Mouse (Mus musculus) spleen, postnatal 14 days (tissue): ENCODE results near the gene Pcca.

Experiments used
- DNase-seq, 2 experiments: peaks; one replicate each; pipeline ENCODE4 v3.0.0; 2021 to 2022; ENCODE audit warnings: low spot score in 2 of 2

The Pcca gene

DNA sequence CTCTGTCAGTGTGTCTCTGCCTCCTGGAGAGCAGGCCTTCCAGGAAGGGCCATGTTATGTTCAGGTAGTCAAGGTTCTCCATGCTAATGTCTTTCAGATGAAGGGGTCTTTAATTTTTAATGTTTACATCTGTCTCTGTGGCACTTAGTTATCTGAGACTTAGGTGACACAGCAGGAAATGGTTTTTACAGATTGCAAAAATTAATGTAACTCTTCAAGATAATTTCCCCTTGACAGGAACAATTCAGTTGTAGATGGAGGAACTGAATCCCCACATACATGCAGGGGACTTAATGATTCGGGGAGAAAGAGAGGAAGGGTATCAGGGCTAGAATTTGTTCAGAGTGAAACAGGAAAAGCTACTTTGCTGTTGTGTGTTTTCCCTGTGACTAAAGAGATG, 353.2 kb downstream of the Pcca start:
- DNase-seq = no peak

DNA sequence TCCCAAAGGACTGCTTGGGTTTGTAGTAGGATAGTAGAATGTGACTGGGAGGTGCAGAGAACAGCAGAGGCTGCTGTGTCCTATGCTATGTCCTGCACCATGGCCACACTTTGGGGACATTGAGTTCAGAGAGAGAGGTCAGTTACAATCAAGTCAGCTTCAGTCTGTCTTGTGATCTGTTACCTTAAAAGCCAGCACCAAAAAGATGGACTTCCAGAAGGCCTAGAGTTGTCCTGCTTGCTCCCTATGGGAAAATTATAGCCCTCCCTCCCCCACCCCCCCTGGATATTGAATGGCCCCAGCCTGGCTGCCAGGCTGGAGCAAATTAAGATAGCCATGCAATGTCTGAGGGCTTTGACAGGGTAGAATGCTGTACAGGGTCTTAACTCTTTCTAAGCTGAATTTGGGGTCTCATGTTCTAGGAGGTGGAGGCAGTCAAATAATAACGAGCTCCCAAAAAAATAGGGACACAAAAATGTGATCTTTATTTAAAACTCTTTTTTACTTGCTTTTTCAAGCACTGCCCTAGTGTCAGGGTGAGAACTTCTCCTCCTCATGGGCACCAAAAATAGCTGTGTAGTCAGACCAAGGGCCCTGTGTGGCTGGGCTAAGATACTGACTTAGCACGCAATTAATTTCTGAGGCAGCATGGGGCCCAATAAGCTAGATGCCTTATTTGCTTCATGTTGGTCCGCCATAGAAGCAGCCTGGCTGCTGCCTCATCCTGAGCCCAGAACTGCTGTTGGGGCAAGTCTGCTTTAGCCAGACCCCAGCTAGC, 353.8 kb downstream of the Pcca start:
- DNase-seq = no peak

DNA sequence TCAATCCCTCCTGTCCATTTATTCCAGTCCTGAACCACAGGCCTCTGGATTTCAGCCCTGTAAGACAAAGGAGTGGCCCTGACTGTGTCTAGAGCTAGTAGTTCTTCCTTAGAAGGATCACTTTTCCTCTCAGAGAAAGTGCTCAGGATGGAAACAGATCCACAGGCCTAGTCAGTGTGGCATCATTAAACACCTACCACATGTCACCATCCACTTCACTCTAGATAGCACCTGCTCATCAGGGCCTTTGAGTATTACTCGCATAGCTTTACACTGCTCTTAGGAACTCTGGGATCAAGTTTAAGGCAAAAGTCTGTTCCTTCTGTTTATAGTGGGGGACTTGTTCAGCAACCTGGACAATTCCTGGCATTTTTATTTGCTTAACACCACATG, 354.4 kb downstream of the Pcca start:
- DNase-seq = no peak

DNA sequence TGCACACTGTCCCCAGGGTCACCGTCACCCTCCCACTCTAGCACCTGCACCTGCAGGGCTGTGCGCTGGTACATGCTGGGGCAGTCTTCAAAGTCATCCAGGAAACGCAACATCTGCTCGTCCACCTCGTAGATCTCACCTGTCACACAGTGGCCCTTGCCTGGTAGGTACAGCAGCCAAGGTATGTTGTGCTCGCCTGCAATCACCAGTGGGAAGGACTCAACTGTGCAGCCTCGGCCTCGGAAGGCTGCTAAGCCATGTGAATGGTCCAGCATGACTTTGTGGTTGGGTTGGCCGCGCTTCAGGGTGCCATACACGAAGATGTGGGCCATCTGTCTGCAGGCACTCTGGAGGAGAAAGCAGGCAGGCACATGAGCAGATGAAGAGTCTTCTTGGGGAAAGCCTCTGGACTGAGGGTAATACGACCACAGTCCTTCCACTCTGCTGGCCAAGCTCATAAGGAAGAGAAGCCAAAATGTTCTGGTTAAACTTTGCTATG, 357.4 kb downstream of the Pcca start:
- no peak for DNase-seq

DNA sequence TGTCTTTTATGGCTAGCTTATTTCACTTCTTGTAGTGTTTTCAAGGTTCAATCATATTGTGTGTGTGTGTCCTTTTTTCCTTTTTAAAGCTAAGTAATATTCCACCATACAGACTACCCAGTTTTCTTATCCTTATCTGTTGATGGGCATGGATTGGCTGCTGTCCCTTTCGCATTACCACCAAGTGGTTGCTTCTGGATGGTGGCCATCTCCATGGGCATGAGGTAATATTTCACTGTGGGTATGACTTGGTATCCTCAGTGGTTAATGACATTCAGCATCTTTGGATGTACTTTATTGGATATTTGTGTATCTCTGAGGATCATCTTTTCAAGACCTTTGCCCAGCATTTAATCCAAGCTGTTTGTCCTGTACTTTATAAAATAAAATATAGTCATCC, 362.0 kb downstream of the Pcca start:
- DNase-seq = no peak

DNA sequence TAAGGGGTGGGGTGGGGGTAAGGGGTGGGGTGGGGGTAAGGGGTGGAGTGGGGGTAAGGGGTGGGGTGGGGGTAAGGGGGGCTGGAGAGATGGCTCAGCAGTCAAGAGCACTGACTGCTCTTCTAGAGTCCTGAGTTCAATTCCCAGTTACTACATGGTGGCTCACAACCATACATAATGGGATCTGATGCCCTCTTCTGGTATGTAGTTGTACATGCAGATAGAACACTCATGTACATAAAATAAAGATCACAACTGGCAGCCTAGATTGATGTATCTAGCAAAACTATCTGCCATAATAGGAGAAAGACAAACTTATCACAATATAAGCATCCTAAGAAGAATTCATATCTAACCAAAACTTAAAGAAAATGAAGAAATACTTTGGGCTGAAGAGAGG, 364.4 kb downstream of the Pcca start:
- no peak for DNase-seq

DNA sequence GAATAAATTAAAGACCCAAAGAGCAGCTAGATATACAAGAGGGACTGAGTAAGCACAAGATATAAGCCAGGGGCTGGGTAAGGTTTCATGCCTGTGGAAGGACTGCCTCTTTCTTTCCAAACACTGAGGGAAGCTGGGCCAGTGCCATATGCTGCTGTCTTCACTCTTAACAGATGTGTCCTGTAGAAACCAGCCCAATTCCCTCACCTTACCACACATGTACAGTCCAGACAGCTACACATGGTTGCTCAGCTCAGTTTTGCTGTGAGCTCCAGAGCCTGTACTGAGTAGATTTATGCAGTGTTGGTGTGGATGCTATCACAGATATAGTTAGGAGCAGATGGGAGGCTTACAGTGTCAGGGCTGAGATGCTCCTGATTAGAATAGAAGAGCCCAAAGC, 366.6 kb downstream of the Pcca start:
- DNase-seq = no peak

DNA sequence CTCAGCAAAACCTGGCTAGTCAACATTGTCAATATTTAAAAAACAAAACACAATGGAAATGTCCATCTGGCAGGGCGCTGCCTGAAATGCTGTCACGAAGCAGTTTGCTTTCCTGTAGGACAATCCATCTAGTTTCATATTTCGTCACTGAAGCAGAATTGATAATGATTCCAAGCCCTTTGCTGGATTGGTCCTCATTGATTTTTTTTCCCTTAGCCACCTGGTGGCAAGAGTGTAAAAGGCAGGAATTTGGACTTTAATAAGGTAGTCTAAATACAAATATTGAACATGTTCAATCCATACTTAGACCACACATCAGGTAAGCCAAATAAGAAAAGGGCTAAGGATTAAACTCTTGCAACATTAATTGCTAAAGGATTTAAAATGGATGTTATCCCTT, 367.1 kb downstream of the Pcca start:
- DNase-seq = no peak

DNA sequence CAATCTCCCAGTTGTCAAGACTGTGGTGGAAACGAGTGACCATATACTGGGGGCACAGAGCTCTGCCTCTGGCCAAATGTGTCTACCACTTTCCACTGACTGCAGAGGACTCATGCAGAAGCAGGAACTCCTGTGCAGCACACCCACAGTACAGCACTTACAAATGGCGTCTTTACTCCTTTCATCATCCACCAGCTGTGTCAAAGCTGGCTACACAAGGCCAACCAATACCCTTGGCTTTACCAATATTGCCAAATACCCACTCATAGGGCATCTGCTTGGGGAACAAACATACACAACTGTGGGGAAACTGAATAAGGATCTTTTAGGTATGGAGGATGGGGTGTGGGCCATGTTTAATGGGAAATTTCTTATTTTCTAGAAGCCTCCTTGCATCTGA, 367.6 kb downstream of the Pcca start:
- DNase-seq = no peak

DNA sequence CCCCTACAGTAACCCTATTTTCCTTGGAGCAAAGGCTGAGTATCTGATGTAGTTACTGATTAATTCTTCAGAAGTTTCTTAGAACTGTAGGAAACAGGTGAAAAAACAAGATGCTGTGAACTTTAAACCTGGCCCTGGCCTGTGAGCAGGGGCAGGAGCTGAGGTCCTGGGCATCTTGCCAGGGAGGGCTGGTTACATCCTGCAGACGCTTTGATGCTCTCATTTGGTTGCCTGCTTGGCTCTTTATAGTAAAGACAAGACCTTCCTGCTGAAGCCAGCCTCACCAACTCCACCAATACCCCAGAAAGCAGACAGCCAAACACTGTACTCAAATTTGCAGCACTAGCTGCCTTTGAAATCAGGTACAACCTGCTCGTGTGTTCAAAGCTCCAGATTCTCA, 368.0 kb downstream of the Pcca start:
- DNase-seq = no peak

DNA sequence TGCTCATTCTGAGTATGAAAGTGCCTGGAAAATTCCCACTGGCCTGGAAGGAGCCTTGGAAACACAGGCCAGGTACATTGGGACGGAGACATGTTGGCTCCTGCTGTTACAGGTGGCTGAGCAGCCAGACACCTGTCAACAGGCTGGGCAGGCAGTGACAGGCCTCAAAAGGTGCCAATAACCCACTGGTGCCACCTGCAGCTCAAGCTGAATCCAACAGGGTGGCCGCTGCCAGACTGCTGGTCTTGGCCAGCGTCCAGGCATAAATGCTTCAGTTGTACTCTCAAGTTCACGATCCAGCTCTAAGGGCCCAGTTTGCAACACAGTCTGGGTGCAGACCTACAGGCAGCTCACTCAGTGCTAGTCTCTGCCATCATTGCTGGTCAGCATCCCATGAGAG, 368.8 kb downstream of the Pcca start:
- DNase-seq = no peak

DNA sequence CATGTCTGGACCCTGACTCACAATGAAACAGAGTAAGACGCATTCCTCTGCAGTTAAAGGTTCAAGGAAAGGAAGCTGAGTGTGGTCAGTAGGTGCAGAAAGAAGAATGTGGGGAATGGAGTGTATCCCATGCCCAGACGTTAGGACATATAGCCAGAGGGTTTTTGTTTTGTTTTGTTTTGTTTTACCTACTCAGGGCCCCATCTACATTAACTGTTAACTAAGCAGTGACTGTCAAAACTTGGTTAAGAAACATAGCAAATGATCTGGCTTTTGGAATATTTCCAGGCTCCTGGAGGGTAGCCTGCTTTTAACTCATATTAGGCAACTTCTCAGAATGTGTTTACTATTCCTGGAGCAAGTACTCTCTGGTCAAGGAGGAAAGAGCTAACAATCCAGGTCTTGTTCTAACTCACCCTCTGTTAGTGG, 369.8 kb downstream of the Pcca start:
- no peak for DNase-seq

DNA sequence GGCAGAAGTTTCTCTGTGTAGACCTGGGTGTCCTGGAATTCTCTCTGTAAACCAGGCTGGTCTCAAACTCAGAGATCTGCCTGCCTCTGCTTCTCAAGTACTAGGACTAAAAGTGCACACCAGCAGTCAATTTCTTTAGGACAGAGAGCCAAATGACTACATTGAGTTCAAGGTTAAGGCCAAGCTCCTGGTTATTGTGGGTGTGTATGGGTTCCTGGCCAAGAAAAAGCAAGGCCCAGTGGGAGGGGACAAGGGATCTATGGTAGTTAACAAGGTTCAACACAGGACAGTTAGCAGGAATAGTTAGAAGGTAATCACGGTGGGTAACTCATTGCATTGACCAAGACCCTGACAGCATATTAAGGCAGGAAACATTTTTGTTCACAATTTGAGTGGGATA, 370.9 kb downstream of the Pcca start:
- no peak for DNase-seq

DNA sequence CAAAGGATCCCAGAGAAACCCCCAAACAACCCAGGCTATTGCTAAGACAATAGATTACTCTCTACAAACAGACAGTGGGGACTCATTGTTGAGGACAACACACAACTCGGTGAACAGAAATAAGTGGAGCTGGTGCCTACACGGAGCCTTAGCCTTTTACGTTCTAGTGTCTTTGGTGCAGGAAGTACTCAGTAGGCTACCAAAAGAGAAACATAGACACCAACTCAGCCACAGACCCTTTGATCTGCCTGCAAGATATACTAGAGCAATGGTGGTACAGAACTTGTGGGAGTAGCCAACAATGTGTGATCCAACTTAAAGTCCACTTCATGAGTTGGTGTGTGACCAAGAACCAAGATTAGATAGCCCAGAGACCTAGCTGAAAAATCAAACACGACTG, 374.0 kb downstream of the Pcca start:
- DNase-seq = no peak

DNA sequence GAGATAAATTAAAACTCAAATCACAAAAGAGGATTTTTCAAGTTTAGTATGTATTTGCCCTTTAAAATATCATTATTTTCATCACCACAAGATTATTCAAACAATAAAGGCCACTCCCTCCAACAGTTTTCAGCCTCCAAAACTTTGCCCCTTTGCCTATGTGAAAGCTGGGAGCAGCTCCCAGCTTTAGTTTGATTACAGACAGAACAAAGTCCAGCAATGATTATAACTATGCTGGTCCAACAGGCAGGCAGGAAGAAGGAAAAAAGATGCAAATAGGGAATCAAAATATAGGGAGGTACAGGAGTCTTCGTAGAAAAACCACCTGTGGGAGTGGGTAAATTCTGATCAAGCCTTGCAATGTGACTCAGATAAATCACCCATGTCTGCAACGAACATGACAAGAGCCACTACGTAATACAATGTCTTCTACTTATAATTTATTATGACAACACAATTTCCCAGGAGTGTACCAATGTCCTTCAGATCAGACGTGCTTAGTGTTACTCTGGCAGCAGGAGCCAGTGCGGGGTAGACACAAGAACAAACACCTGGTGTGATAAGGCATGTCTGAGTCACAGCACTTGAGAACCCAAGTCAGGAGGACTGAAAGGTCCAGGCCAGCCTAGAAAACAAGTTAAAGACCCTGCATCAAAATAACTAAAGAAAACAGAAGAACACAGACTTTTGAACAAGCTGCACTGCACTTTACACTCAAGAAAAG, 375.4 kb downstream of the Pcca start:
- no peak for DNase-seq

DNA sequence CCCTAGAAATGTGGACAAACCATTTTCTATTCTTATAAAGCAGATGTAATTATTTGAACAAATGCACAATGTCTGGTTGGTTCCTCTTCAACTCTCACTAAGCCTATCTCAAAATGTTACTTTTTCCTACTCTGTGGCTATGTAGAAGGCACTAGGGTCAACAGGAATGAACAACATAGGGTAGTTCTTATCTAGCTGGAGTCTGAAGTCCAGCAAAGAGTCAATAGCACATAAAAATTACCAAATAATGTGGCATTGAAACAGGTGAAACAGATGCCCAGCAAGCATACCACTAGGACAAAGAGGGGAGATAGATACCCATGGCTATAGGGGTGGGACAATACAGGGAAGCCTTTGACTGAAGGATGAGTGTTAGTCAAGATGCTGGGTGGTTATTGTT, 377.1 kb downstream of the Pcca start:
- DNase-seq = no peak

DNA sequence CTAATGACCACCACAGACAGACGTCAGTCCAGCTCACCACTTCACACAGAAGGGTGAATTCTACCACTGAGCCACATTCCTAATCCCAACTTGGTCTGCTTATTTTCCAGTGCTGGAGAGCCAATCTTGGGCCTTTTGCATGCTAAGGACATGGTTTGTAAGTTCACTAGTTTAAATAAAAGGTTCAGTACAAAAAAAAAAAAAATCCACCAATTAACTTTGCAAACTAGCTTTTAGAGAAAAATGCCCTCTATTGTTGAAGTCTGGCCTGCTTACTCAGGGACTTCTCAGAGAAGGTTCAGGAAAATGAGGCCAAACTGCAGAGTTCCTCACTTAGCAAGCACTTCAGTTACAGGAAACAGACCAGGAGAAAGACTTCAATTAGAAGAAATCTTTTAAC, 378.0 kb downstream of the Pcca start:
- no peak for DNase-seq

DNA sequence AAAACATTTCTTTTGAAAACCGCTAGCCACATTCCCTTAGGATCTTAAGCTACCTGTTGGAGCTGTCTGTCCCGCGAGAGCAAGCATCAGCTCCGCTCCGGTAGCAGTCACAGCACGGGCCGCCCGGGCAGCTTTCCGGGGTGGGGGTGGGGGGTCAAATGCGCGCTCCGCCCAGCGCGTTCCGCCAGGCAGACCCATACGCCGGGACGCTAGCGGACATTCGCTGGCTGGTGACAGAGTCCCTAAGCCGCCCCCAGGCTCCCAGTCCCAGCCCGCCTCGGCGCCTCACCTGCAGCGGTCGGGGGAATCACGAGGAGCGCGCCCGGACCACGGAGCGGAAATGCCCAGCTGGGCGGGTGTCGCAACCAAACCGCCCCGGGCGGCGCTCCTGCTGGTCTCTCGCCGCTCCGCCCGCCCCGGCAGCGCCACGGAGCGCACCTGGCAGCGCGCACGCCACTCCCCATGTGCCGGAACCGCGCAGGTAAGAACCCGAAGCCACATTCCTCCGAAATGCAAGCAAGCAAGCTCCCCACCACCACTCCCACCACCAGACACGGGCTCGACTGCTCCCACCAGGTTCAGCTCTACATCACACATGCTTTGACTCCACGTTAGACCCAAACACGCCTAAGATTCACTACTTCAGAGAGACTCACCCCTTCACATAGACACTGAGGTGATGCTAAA, 378.8 kb downstream of the Pcca start:
- DNase-seq = peak; percentile 40 to 63

DNA sequence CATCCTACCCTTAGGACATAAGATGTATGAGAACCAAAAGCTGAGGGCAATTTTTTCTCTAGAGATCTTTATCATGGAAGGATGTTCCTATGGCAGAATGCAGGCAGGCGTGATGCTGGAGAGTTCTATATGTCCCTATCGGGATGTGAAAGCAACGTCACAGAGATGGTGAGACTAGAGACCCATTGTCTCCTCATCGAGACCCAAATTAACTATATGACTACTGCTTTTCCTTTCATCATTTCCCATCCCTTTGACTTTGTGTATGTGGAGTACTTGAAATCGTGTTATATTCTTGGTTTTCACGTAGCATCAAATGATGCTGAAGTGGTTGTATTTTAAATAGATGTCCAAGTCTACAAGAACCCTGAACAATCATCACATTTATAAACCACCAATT, 379.5 kb downstream of the Pcca start, which contains the start of gene Ggact:
Gene Ggact (minus strand): TSS at position 101 of the 400 bp plus-strand sequence.
- DNase-seq = no peak

DNA sequence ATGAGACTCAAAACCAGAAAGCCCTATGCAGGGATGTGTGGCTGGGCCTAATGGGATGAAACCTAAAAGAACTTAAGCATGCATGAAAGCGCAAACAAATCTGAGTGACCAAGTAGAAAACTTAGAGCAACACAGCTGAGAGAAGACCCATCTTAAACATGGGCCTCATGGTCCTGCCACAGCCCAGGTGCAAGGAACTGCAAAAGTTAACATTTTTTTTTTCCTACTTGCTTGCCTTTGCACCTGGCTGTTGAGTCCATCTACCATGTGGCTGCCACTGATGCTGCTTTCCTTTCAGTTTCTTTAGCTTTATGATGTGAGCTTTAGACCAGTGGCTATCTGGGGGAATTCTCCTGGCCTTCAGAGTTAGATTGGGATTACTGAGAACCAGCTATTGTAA, 383.6 kb downstream of the Pcca start:
- DNase-seq = no peak

DNA sequence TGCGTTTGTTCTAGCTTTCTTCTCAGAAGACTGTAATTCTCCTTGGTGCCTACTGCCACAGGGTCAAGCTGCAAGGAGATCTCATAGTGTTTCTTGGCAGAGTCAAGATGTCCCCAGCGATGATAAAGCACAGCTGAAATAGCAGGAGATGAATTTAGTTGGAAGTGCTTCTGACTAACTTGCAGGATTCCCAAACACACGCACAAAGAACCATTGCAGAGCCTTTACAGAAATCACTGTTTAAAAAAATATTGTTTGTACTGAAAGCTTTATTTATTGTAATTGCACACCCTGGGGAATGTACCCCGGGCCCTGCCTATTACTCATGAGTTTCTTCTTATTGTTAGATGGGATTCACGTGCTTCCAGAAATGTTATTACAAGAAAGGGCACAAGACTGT, 385.9 kb downstream of the Pcca start:
- no peak for DNase-seq

DNA sequence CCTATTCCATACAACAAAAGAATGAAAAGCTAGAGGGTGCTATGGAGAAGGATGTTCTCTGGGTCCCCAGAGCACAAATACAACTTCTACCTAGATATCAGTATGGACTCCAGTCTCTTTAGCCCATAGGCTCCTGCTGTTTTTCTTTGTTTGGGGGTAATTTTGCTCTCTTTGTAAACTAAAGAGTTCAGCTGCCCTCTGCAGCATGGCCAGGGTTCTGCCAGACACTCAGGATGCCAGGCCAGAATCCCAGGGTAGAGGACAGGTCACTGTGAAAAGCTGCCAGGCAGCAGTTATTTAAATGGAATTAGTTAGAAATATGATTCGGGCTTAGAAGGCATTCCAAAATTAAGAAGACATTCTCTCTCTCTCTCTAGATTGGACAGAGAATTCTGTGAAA, 402.3 kb downstream of the Pcca start:
- DNase-seq = no peak
